Mouse (Mus musculus) intestine, embryonic 14.5 days (tissue): ENCODE results near the gene Tigar. TPM values are rescaled to one million over a fixed set of nuclear protein-coding genes. Genes with fewer than 3 reads are reported as not detected.
A peak's percentile ranks its signal among the peaks of the same experiment; 100 is the strongest.

Source experiments
- ATAC-seq: fragments of 200-750 bp; cut with Nextera tagmentation; replicated peaks from 2 replicates; pipeline ENCODE4 v1.8.0; 2017; ENCODE audit warnings: low read depth, moderate number of reproducible peaks, moderate TSS enrichment, moderate library complexity; ENCODE audit not compliant: low FRiP score, low TSS enrichment
- DNase-seq: peaks from one replicate; pipeline ENCODE4 v3.0.0-alpha.2; 2018; ENCODE audit warnings: low spot score
- H3K27ac ChIP-seq: fragments of 300-500 bp; sonication (generic); 2 replicates; pipeline ENCODE4 v1.5.1; 2014; ENCODE audit warnings: low read depth, mild to moderate bottlenecking, control low read depth
- H3K27me3 ChIP-seq: fragments of 300-500 bp; sonication (generic); replicated peaks from 2 replicates; pipeline ENCODE4 v1.6.1; 2014; ENCODE audit warnings: low read length, control low read depth; ENCODE audit not compliant: control insufficient read depth, insufficient read depth
- H3K36me3 ChIP-seq: fragments of 300-500 bp; sonication (generic); 2 replicates; pipeline ENCODE4 v1.6.1; 2014; ENCODE audit warnings: low read length, control low read depth; ENCODE audit not compliant: control insufficient read depth, insufficient read depth
- H3K4me1 ChIP-seq: fragments of 300-500 bp; sonication (generic); replicated peaks from 2 replicates; pipeline ENCODE4 v1.6.1; 2014; ENCODE audit warnings: low read length, control low read depth, mixed read lengths; ENCODE audit not compliant: control insufficient read depth, insufficient read depth
- H3K4me2 ChIP-seq: fragments of 300-500 bp; sonication (generic); 2 replicates; pipeline ENCODE4 v1.6.1; 2014; ENCODE audit warnings: low read length
- H3K4me3 ChIP-seq: fragments of 300-500 bp; sonication (generic); 2 replicates; pipeline ENCODE4 v1.5.1; 2014; ENCODE audit warnings: low read depth, low read length, control low read depth, mixed read lengths
- H3K9ac ChIP-seq: fragments of 300-500 bp; sonication (generic); 2 replicates; pipeline ENCODE4 v1.6.1; 2014; ENCODE audit warnings: mild to moderate bottlenecking, low read length
- H3K9me3 ChIP-seq: fragments of 300-500 bp; sonication (generic); 2 replicates; pipeline ENCODE4 v1.6.1; 2016; ENCODE audit warnings: low read length, control low read depth; ENCODE audit not compliant: control insufficient read depth
- WGBS: fragments of 180-500 bp; shearing (Covaris S2); extraction: QIAGEN DNeasy Blood & Tissue Kit; methylation state at CpG from one replicate; pipeline ENCODE4 v1.1.7; 2014; 5-methylcytosine and 5-hydroxymethylcytosine counted together
- polyA plus RNA-seq: library from polyadenylated mRNA; unstranded; fragments of >200 nt; fragmentation: Nextera tagmentation; extraction: Ambion mirVana; gene quantifications from 2 replicates; pipeline ENCODE4 v1.2.1, GENCODE M21; 2014

Gene Tigar
- polyA plus RNA-seq, 1 experiment from 2014 or later, result 4.4 TPM

- H3K4me1 ChIP-seq, result peaks cover 21% of the 10 kb centered on the region
- peak overlapping the region; percentile 2; the same call in 1 of the 2 replicates for H3K27ac ChIP-seq
- no peak for ATAC-seq
Observed at GRCm38 (mm10) chr6:127145464-127146190, 36.3 kb upstream of the Tigar start.

GRCm38 (mm10) chr6:127143576-127144288, 34.4 kb upstream of the Tigar start:
- Histone ChIP-seq H3K36me3 (peaks cover 89% of the 10 kb centered on the region), H3K4me2 (no peak overlapping the region), H3K27me3 (no peaks in the 10 kb centered on the region), H3K4me3 (no peak overlapping the region), H3K27ac (no peak overlapping the region), H3K4me1 (peaks cover 21% of the 10 kb centered on the region), H3K9me3 (no peaks in the 10 kb centered on the region), H3K9ac (no peak overlapping the region)
- 76% methylated on average over 7 of the region's 7 CpGs for WGBS
- ATAC-seq (no peak), DNase-seq (no peak)

More at GRCm38 (mm10) chr6:127145464-127146190, 36.3 kb upstream of the Tigar start:
- DNase-seq, result peak; percentile 69
- no peak overlapping the region for H3K9ac ChIP-seq
- WGBS, result 44% methylated on average over 20 of the region's 20 CpGs
- H3K27me3 ChIP-seq, result no peaks in the 10 kb centered on the region
- peak overlapping the region; percentile 0; the same call in 1 of the 2 replicates for H3K4me2 ChIP-seq
- H3K4me3 ChIP-seq, result no peak overlapping the region
- no peaks in the 10 kb centered on the region for H3K9me3 ChIP-seq
- peaks cover 70% of the 10 kb centered on the region for H3K36me3 ChIP-seq

GRCm38 (mm10) chr6:127143124-127143520, 33.8 kb upstream of the Tigar start:
- DNase-seq (peak; percentile 48), ATAC-seq (no peak)
- H3K27ac ChIP-seq, result no peak overlapping the region
- peaks cover 90% of the 10 kb centered on the region for H3K36me3 ChIP-seq
- H3K9ac ChIP-seq, result no peak overlapping the region
- no peak overlapping the region for H3K4me3 ChIP-seq
- 74% methylated on average over 10 of the region's 10 CpGs for WGBS
- peaks cover 19% of the 10 kb centered on the region for H3K4me1 ChIP-seq
- H3K9me3 ChIP-seq, result no peaks in the 10 kb centered on the region
- no peaks in the 10 kb centered on the region for H3K27me3 ChIP-seq
- no peak overlapping the region for H3K4me2 ChIP-seq

- Histone ChIP-seq H3K36me3 (peaks cover 93% of the 10 kb centered on the region), H3K4me2 (no peak overlapping the region), H3K27me3 (no peaks in the 10 kb centered on the region), H3K9me3 (no peaks in the 10 kb centered on the region), H3K4me1 (peaks cover 13% of the 10 kb centered on the region; the same call in 1 of the 2 replicates), H3K27ac (no peak overlapping the region), H3K9ac (no peak overlapping the region), H3K4me3 (no peak overlapping the region)
- WGBS, result 28% methylated on average over 9 of the region's 10 CpGs
- DNase-seq, result peak; percentile 83
- ATAC-seq, result peak; percentile 29
Observed at GRCm38 (mm10) chr6:127142154-127143123, 33.1 kb upstream of the Tigar start.

GRCm38 (mm10) chr6:127138962-127139361, 29.6 kb upstream of the Tigar start:
- Histone ChIP-seq H3K4me1 (no peaks in the 10 kb centered on the region), H3K4me3 (no peak overlapping the region), H3K9me3 (no peaks in the 10 kb centered on the region), H3K9ac (no peak overlapping the region), H3K4me2 (no peak overlapping the region), H3K36me3 (peaks cover 94% of the 10 kb centered on the region), H3K27me3 (no peaks in the 10 kb centered on the region), H3K27ac (no peak overlapping the region)
- no peak for DNase-seq
- ATAC-seq, result no peak
- WGBS, result 92% methylated on average over 11 of the region's 11 CpGs

- Histone ChIP-seq H3K4me1 (0 out of 2 replicates have a peak, but pooled peaks cover 3% of the 10 kb centered on the region), H3K4me3 (no peak overlapping the region), H3K27me3 (no peaks in the 10 kb centered on the region), H3K27ac (no peak overlapping the region), H3K4me2 (no peak overlapping the region), H3K36me3 (peaks cover 93% of the 10 kb centered on the region), H3K9me3 (no peaks in the 10 kb centered on the region), H3K9ac (no peak overlapping the region)
- 66% methylated on average over 16 of the region's 16 CpGs for WGBS
- no peak for ATAC-seq
- DNase-seq, result no peak
Observed at GRCm38 (mm10) chr6:127133433-127134245, 24.3 kb upstream of the Tigar start.

GRCm38 (mm10) chr6:127132719-127133118, 23.4 kb upstream of the Tigar start:
- Histone ChIP-seq H3K27me3 (no peaks in the 10 kb centered on the region), H3K36me3 (peaks cover 93% of the 10 kb centered on the region)
- DNase-seq, result no peak

More at GRCm38 (mm10) chr6:127132719-127133118, 23.4 kb upstream of the Tigar start:
- no peak overlapping the region for H3K4me2 ChIP-seq
- H3K4me3 ChIP-seq, result no peak overlapping the region
- 50% methylated on average over 3 of the region's 3 CpGs for WGBS
- H3K9me3 ChIP-seq, result no peaks in the 10 kb centered on the region
- no peak for ATAC-seq
- no peak overlapping the region for H3K9ac ChIP-seq
- 0 out of 2 replicates have a peak, but pooled peaks cover 3% of the 10 kb centered on the region for H3K4me1 ChIP-seq
- H3K27ac ChIP-seq, result no peak overlapping the region
